Mouse (Mus musculus) left cerebral cortex, adult 9 months (tissue): Measurements from ENCODE around the gene Rbms3.

Source experiments
- DNase-seq, 2 experiments: peaks; one replicate each; pipeline ENCODE4 v3.0.0; 2022; ENCODE audit warnings: low spot score in 2 of 2

Rbms3 gene

GRCm38 (mm10) chr9:116847241-116848135 lies 782.2 kb downstream of the Rbms3 start:
- DNase-seq: no peak

- DNase-seq: no peak
Measured at GRCm38 (mm10) chr9:116834949-116835348, 794.8 kb downstream of the Rbms3 start.

GRCm38 (mm10) chr9:116833677-116834076 lies 796.0 kb downstream of the Rbms3 start:
- DNase-seq: no peak

GRCm38 (mm10) chr9:116832822-116833221 lies 796.9 kb downstream of the Rbms3 start:
- no peak for DNase-seq

GRCm38 (mm10) chr9:116831386-116831785 lies 798.3 kb downstream of the Rbms3 start:
- no peak for DNase-seq

- no peak for DNase-seq
Measured at GRCm38 (mm10) chr9:116829929-116830328, 799.8 kb downstream of the Rbms3 start.

GRCm38 (mm10) chr9:116821601-116822000 lies 808.1 kb downstream of the Rbms3 start:
- no peak for DNase-seq

GRCm38 (mm10) chr9:116817196-116817595 lies 812.5 kb downstream of the Rbms3 start:
- no peak for DNase-seq

GRCm38 (mm10) chr9:116814495-116815094 lies 815.1 kb downstream of the Rbms3 start:
- DNase-seq: no peak

- no peak for DNase-seq
Measured at GRCm38 (mm10) chr9:116813396-116813795, 816.3 kb downstream of the Rbms3 start.

- no peak for DNase-seq
Measured at GRCm38 (mm10) chr9:116809260-116809659, 820.5 kb downstream of the Rbms3 start.

GRCm38 (mm10) chr9:116808401-116808800 lies 821.3 kb downstream of the Rbms3 start:
- no peak for DNase-seq

- DNase-seq: no peak
Measured at GRCm38 (mm10) chr9:116807166-116808081, 822.3 kb downstream of the Rbms3 start.

- DNase-seq: no peak
Measured at GRCm38 (mm10) chr9:116803292-116803731, 826.4 kb downstream of the Rbms3 start.

GRCm38 (mm10) chr9:116802602-116803001 lies 827.1 kb downstream of the Rbms3 start:
- no peak for DNase-seq

- DNase-seq: no peak
Measured at GRCm38 (mm10) chr9:116795240-116795955, 834.3 kb downstream of the Rbms3 start.

GRCm38 (mm10) chr9:116791850-116792249 lies 837.9 kb downstream of the Rbms3 start:
- no peak for DNase-seq

GRCm38 (mm10) chr9:116786136-116787046 lies 843.3 kb downstream of the Rbms3 start:
- DNase-seq: no peak

- no peak for DNase-seq
Measured at GRCm38 (mm10) chr9:116771820-116772219, 857.9 kb downstream of the Rbms3 start.

- DNase-seq: no peak
Measured at GRCm38 (mm10) chr9:116769358-116770054, 860.2 kb downstream of the Rbms3 start.
